Mouse (Mus musculus) brain, embryonic 14.5 days (tissue): ENCODE data around the gene Lrch2. TPM values are rescaled to one million over a fixed set of nuclear protein-coding genes. Genes with fewer than 3 reads are reported as not detected.
"Not testable (repeated sequence)": the region's sequence is repeated elsewhere in the genome, so short reads cannot be mapped to it uniquely, and the experiment has no call there.

Experiments used
- DNase-seq: peaks from one replicate; pipeline ENCODE4 v3.0.0-alpha.2; 2011; ENCODE audit warnings: low read depth
- CTCF ChIP-seq: fragments of 200-500 bp; IDR thresholded peaks from 2 replicates; pipeline ENCODE4 v1.5.1; 2012; ENCODE audit warnings: inconsistent platforms, mild to moderate bottlenecking, moderate library complexity, borderline replicate concordance; ENCODE audit not compliant: insufficient read depth, insufficient read length; ENCODE audit errors: extremely low read depth
- POLR2A ChIP-seq: fragments of 200-500 bp; IDR thresholded peaks from 2 replicates; pipeline ENCODE4 v1.6.1; 2012; ENCODE audit warnings: mild to moderate bottlenecking, inconsistent platforms, borderline replicate concordance; ENCODE audit not compliant: poor library complexity, insufficient read depth, insufficient read length, severe bottlenecking; ENCODE audit errors: extremely low read depth
- polyA plus RNA-seq: library from polyadenylated mRNA; depleted of rRNA; stranded (reverse); fragments of >200 nt; gene quantifications from 2 replicates; pipeline ENCODE4 v1.2.3, GENCODE M21; 2012; rRNA removed

Lrch2 gene
- polyA plus RNA-seq, result 35.2 and 39.0 TPM in 2 replicates

DNA sequence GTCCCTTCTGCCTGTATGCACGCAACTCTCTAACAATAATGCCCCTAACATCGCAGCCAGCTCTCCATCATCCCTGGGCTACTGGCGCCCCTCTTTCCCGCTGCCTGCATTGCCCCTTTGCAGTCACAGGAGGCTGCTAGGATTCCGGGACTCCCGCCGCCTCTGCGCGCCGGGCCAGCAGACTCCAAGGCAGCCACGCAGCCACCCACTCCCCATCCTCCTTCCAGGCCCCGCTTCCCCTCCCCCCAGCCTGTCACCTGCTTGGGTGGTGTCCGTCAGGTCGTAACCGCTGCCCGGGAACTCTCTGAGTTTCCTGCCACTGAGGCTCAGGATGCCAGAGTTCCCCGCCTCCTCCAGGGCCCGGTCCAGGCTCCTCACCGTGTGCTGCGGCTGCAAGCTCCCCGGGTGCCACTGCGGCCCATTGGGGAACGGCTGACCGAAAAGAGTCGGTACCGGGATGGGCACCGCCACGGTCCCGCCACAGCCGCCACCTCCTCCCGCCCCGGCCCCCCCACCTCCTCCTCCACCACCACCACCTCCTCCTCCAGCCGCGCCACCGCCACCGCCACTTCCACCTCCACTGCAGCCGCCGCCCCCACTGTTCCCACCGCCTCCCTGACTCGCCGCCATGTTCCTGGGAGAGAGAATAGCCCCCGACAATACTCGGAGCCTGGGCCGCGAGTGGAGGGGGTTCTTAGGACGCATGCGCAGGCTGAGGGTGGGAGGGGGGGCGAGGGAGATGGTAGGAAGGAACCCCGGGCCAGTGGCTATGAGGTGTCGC lies at the start of gene Lrch2:
Gene Lrch2, minus strand, starts transcription at position 661 of the 781 bp plus-strand sequence.
- peak; percentile 10; the same call in 1 of the 2 replicates for TF ChIP-seq POLR2A
- no peak; the same call in 1 of the 2 replicates for TF ChIP-seq CTCF
- DNase-seq, result peak; percentile 90

DNA sequence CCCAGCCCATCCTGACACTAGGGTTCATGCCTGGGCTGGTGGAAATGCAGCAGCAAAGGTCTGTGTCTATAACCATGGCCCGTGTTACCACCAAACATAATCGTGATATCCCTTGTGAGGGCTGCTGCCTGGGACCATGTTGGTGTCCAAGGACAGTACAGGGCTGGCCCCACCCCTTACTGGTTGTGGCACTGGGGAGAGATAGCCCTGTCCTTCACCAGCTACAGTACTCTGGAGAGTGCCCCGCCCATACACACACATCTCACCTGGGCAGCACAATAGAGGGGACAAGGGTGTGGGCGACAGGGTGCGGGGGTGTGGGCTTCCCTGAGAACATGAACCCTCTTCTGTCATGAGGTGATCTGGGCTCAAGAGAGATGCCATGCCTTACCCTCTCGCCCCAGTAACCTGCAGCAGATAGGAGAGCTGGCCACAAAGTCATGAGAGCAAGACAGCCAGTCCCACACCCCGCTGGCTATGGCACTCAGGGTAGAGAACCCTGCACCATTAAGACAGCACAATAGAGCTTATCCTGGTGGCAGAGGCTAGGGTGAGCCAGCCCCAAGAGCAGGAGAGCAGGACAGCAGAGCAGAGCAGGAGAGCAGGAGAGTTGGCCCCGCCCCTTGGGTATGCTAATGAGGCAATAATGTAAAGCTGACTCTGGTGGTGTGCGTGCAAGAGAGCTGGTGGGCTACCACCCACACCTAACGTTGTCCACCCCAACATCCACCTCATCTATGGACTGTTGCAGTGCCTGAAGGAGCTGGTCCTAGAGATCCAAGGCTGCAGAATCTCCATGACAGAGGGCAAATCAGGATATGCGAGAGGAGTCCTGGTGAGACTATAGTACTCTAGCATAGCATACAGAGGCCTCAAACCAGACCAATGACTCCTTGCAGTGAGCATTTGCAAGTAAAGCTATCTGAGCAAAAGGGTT lies 12.7 kb downstream of the Lrch2 start:
- TF ChIP-seq CTCF (no peak), POLR2A (no peak)
- DNase-seq, result no peak

DNA sequence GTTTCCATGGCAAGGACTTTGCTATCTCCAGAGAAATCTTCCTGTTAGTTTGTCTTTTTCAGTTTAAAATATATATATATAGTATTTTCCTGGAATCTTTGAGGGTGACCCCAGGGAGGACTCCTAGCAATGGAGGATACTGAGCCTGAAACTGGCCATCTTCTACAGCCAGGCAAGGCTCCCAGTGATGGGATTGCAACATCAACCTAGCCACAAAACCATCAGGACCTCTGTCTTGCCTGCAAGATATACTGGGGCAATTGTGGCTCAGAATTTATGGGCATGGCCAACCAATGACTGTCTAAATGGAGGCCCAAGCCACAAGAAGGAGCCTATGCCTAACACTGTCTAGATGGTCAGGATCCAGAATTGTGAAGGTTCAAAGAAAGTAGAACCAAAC lies 15.5 kb downstream of the Lrch2 start:
- TF ChIP-seq CTCF (no peak), POLR2A (no peak)
- DNase-seq, result no peak

DNA sequence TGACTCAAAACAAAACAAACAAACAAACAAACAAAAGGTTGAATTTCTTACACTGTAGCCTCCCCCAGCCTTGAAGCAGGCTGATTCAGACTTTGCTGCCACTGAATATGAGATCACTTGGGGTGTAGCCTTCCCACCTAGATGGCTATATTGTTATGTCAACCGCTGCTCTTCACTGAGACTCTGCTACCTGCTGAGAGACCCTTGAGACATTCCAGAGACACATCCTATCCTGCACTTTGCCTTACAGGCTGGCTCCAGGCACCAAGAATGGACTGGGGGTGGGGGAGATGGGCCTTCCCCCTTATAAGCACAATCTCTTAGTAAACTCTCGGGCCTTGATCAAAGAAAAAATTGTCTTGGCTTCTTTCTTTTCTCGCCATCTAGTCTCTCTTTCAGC lies 16.8 kb downstream of the Lrch2 start:
- not testable (repeated sequence) for DNase-seq

DNA sequence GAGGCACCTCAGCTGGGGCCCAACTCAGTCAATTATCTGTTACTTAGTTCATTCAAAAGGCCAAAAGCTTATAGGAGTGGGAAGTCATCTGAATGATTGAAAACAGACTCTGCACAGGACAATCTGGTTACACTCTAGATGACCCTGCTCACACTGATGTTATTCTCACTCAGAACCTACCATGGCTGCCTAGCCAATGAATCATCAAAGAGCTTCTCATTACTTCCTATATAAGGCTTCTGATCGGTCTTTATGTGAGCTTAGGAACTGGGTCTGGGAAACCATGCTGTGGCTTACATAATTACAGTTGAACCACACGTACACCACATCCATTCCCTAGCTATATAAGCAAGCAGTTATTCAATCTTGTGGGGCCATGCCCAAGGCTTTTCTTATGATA lies 18.3 kb downstream of the Lrch2 start:
- DNase-seq, result no peak
- no peak for TF ChIP-seq CTCF

DNA sequence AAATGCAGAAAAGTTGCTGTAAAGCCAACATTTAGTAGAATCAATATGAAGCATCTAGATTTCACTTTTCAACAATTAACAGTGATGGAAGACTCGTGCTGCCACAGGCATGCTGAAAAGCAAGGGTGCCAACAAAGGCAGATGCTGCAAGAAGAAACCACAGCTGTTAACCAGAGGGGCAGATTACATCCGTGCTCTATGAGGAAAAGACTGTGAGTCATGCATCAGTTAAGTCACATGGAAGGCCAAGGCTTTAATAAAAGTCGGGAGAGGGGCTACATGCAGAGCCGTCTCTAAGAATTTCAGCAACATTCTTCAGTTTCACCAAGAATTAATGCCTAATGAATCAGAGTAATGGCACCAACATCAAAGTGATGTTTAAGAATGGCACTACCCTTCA lies 22.2 kb downstream of the Lrch2 start:
- TF ChIP-seq CTCF (no peak), POLR2A (no peak)
- DNase-seq, result no peak

DNA sequence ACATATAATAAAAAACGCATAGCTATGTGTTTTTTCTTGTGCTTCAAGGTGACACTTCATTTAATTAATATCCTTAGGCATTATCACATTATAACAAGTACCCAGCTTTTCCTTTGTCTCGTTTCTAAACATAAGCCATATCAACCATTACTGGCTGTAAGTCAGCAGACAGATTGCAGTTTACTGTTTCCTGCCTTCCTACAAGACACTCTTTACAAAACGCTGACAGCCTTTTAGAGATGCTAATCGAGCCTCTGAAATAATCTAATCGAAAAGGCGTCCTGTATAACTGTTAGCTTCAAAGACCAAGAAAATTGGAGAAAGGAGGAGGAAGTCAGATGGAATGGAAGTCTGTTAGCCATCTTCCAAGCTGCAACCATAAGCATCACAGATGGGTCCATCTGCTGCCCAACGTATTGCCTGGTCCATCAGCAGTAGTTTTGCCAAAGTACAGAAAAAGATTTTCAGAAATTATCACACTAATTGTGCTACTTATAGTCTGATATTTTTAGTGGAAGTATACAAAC lies 26.2 kb downstream of the Lrch2 start:
- TF ChIP-seq CTCF, result no peak
- peak; percentile 68 for DNase-seq

DNA sequence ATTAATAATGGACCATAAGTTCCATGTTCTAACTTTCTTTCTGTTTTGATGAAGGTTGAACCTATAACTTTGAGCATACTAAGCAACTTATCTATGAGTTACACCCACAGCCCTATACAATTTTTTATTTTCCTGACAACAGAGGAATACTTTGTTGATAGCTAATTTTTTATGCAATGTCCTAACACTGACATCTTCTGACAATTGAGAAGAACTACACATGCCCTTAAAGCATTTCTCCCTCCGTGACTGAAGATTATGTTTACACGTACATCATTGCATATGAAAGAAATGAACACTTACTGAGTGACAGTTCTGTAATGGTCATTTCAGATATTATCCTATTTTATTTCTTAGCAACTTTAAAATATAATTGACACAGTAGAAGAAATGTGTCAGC lies 64.3 kb downstream of the Lrch2 start:
- peak; percentile 1 for DNase-seq
- TF ChIP-seq CTCF (no peak), POLR2A (no peak)

DNA sequence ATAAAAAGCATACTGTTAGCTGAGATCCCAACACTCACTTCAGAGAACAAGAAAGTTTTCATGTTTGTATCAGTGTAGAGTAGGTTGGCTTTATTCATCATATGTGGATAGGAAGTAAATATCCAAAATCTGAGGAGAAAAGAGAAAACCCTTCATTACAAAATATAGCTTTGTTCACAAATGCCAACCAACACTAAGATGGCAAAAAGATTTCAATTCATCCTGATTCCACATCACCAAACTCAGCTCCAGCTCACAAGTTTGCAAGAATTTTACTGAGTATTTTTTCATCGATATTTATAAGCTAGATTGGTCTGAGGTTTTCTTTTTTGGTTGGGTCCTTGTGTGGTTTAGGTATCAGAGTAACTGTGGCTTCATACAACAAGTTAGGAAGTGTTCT lies 100.3 kb downstream of the Lrch2 start, which contains the start of gene Vmn1r239-ps:
Gene Vmn1r239-ps, minus strand, starts transcription at position 101 of the 400 bp plus-strand sequence.
- DNase-seq, result not testable (repeated sequence)

DNA sequence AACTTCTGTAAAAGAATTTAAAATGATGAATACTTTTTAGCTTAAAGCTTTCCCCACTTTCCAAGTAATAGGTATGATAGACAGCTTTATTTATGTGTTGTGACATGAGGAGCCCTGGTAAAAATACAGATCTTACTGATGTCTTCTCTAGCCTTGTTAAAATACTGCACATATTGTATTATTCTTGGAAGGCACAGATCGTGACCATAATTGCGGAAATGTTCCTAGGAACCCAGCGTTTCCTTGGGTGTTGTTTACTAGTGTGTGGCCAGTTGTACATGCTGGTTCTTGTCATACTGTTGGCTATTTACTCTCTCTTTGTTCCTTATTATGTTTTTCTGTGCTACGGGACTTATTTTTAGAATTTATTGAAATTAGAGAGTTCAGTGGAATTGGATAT lies 110.5 kb downstream of the Lrch2 start:
- TF ChIP-seq POLR2A, result no peak
- TF ChIP-seq CTCF, result no peak
- DNase-seq, result no peak

DNA sequence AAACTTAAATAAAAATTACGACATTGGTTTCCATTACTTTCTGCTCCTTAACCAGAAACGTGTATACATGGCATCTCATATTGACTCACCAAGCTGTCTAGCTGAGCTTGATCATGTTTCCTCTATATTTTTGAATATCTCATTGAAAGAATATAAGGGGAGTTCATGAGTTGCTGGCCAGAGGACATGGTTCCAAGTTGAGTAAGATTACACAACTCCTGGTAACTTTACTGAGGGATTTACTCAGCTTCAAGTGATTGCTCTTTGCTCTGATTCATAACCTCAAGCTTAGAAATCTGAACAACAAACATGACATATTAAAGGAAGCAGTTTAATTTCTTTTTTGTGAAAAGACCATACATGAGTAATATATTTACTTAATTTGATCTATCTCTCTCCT lies 118.5 kb downstream of the Lrch2 start:
- TF ChIP-seq CTCF (no peak), POLR2A (no peak)
- no peak for DNase-seq

DNA sequence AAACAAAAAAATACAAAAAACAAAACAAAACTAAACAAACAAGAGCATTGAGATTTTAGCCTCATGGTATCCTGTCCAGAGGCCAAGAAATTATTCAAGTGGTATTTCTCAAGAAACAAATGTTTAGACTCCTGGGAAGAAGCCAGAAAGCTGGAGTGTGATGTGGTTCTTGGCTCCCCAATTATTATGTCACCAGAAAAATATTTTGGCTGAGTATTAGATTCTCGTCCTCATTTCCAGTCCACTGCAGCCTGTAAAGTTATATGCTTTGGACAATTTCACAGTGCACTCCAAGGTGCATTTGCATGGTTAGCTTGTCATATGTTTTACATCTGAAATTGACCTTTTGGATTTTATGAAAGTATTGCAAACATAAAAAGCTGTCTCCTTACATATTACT lies 124.1 kb downstream of the Lrch2 start:
- TF ChIP-seq POLR2A (no peak), CTCF (no peak)
- DNase-seq, result peak; percentile 18
